Mouse (Mus musculus): ENCODE data around the gene Gm3512.
"Not testable (repeated sequence)": the region's sequence is repeated elsewhere in the genome, so short reads cannot be mapped to it uniquely, and the experiment has no call there.

Gm3512 gene
- long read RNA-seq, experiment 1: 0 reads
- long read RNA-seq, experiment 2, partial matches to known transcripts: 1 of 2 reads
- long read RNA-seq, experiment 2, other reads (novel, unspliced or antisense): 1 of 2 reads

GRCm38 (mm10) chr14:7174483-7174971 is at the start of gene Gm3512:
TSS of gene Gm3512 (minus strand) at chr14:7174533.
- intact Hi-C loops (cut with DNase I): not testable (repeated sequence)

- intact Hi-C loops (cut with DNase I): not testable (repeated sequence)
Observed at GRCm38 (mm10) chr14:7200070-7200469, 25.7 kb upstream of the Gm3512 start.

- intact Hi-C loops (cut with DNase I): not testable (repeated sequence)
Observed at GRCm38 (mm10) chr14:7194440-7194839, 20.1 kb upstream of the Gm3512 start, which contains the start of gene Gm16434. TSS of gene Gm16434 (minus strand) at chr14:7194540.

GRCm38 (mm10) chr14:7125312-7125711 is 49.0 kb downstream of the Gm3512 start, which contains the start of gene Gm6676:
TSS of gene Gm6676 (minus strand) at chr14:7125412.
- intact Hi-C loops (cut with DNase I): not testable (repeated sequence)

- intact Hi-C loops (cut with DNase I): not testable (repeated sequence)
Observed at GRCm38 (mm10) chr14:7105124-7105802, 69.1 kb downstream of the Gm3512 start.

Data from adrenal gland (tissue).